Mouse (Mus musculus) small intestine, adult 2 months (tissue): Measurements from ENCODE around the gene Hspa12b.

Experiments used
- CTCF ChIP-seq: fragments of 200-500 bp; IDR thresholded peaks from 2 replicates; pipeline ENCODE4 v1.5.1; 2012; ENCODE audit warnings: low read depth, mild to moderate bottlenecking, control low read depth, inconsistent platforms, low read length, moderate library complexity, mixed read lengths; ENCODE audit not compliant: insufficient replicate concordance, insufficient read length; ENCODE audit errors: extremely low read depth
- POLR2A ChIP-seq: fragments of 200-500 bp; IDR thresholded peaks from 2 replicates; pipeline ENCODE4 v1.6.1; 2012; ENCODE audit warnings: low read depth, mild to moderate bottlenecking, control low read depth, inconsistent platforms, low read length, moderate library complexity

- no peak for TF ChIP-seq POLR2A
- no peak for TF ChIP-seq CTCF
Observed at GRCm38 (mm10) chr2:131187602-131187922, 60.5 kb downstream of the Hspa12b start.
